Mouse (Mus musculus) layer of hippocampus, postnatal 14 days (tissue): ENCODE data around the gene Sohlh1. TPM values are rescaled to one million over a fixed set of nuclear protein-coding genes. Genes with fewer than 3 reads are reported as not detected.

Experiments used
- DNase-seq, 2 experiments: peaks; one replicate each; pipeline ENCODE4 v3.0.0; 2021 to 2022; ENCODE audit warnings: low spot score in 2 of 2, mixed read lengths in 1 of 2
- long read RNA-seq, 2 experiments: library from polyadenylated mRNA; stranded (forward); transcript quantifications; one replicate each; pipeline ENCODE4 v2.0.0; 2021
- total RNA-seq, 2 experiments: library from RNA; stranded (reverse); gene quantifications; 2 replicates each; pipeline ENCODE4 v1.2.3; 2021

Sohlh1 gene
- total RNA-seq: not detected
- long read RNA-seq, experiment 1: 0 reads
- long read RNA-seq, experiment 2: 0 reads

- no peak for DNase-seq
These were observed at the start of gene Sohlh1 for GRCm38 (mm10) chr2:25847226-25847625. TSS of gene Sohlh1 (minus strand) at chr2:25847248.

- no peak for DNase-seq
These were observed 45.4 kb upstream of the Sohlh1 start for GRCm38 (mm10) chr2:25892440-25892839.

- DNase-seq: no peak
These were observed 41.1 kb upstream of the Sohlh1 start for GRCm38 (mm10) chr2:25888144-25888543.

GRCm38 (mm10) chr2:25887226-25887625, 40.2 kb upstream of the Sohlh1 start:
- no peak for DNase-seq

GRCm38 (mm10) chr2:25884756-25885155, 37.7 kb upstream of the Sohlh1 start:
- no peak for DNase-seq

- no peak for DNase-seq
These were observed 35.2 kb upstream of the Sohlh1 start for GRCm38 (mm10) chr2:25882276-25882675.

- no peak for DNase-seq
These were observed 32.0 kb upstream of the Sohlh1 start for GRCm38 (mm10) chr2:25879061-25879460.

- DNase-seq: no peak
These were observed 31.5 kb upstream of the Sohlh1 start for GRCm38 (mm10) chr2:25878516-25878915.

- peak in 1 of 2 experiments; percentile 24 for DNase-seq
These were observed 30.8 kb upstream of the Sohlh1 start for GRCm38 (mm10) chr2:25877736-25878268.

GRCm38 (mm10) chr2:25877250-25877735, 30.2 kb upstream of the Sohlh1 start:
- DNase-seq: no peak

GRCm38 (mm10) chr2:25866656-25867055, 19.6 kb upstream of the Sohlh1 start:
- DNase-seq: no peak

GRCm38 (mm10) chr2:25865412-25865811, 18.4 kb upstream of the Sohlh1 start:
- DNase-seq: peak; percentile 46 to 53

GRCm38 (mm10) chr2:25864230-25864629, 17.2 kb upstream of the Sohlh1 start:
- no peak for DNase-seq

GRCm38 (mm10) chr2:25863337-25864131, 16.5 kb upstream of the Sohlh1 start, which contains the start of gene Kcnt1:
TSS of gene Kcnt1 (plus strand) at chr2:25863734.
- peak in 1 of 2 experiments; percentile 17 for DNase-seq

GRCm38 (mm10) chr2:25862696-25863270, 15.7 kb upstream of the Sohlh1 start:
- peak; percentile 20 to 47 for DNase-seq

GRCm38 (mm10) chr2:25862038-25862437, 15.0 kb upstream of the Sohlh1 start:
- DNase-seq: no peak

- DNase-seq: no peak
These were observed 12.8 kb upstream of the Sohlh1 start for GRCm38 (mm10) chr2:25859891-25860290.

- no peak for DNase-seq
These were observed 7.0 kb upstream of the Sohlh1 start for GRCm38 (mm10) chr2:25853998-25854397.

- DNase-seq: peak; percentile 46 to 87
These were observed 5.6 kb upstream of the Sohlh1 start for GRCm38 (mm10) chr2:25852626-25853025.

- peak; percentile 33 to 46 for DNase-seq
These were observed 3.3 kb upstream of the Sohlh1 start for GRCm38 (mm10) chr2:25850330-25850729.

GRCm38 (mm10) chr2:25846516-25846915, 532 bp downstream of the Sohlh1 start:
- DNase-seq: no peak

- peak in 1 of 2 experiments; percentile 31 for DNase-seq
These were observed 3.0 kb downstream of the Sohlh1 start for GRCm38 (mm10) chr2:25844097-25844496.
